Mouse (Mus musculus): Measurements from ENCODE around the gene Grin1. TPM values are rescaled to one million over a fixed set of nuclear protein-coding genes. Genes with fewer than 3 reads are reported as not detected.

Gene Grin1
- polyA plus RNA-seq, 1 experiment from 2014 or later: 65.8 TPM

DNA sequence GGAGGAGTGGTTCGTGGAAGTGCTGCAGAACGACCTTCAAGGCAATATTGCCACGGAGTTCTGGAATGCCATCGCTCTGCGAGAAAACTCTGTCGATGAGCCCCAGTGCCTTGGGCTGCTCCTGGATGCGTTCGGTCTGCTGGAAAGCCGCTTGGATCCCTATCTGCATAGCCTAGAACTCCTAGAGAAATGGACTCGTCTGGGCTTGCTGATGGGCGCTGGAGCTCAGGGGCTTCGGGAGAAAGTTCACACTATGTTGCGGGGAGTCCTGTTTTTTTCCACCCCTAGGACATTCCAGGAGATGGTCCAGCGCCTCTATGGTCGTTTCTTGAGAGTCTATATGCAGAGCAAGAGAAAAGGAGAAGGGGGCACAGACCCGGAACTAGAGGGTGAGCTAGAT, 46.0 kb downstream of the Grin1 start:
- H3K4me2 ChIP-seq (ENCODE audit: low read length): peak overlapping the region; percentile 97
- 45% methylated on average over 16 of the region's 16 CpGs for WGBS
- peak overlapping the region; percentile 87 for H3K9ac ChIP-seq (ENCODE audit: low read depth, low read length)
- peaks cover 24% of the 10 kb centered on the region for H3K4me1 ChIP-seq (ENCODE audit: control insufficient read depth, insufficient read depth, low read depth, low read length)
- no peak for ATAC-seq
- H3K27ac ChIP-seq (ENCODE audit: low read depth, low read length): 0 out of 2 replicates have a peak overlapping the region, but pooled peaks have one; percentile 70
- H3K36me3 ChIP-seq (ENCODE audit: control insufficient read depth, insufficient read depth, low read length): peaks cover 37% of the 10 kb centered on the region
- H3K4me3 ChIP-seq (ENCODE audit: low read length): peak overlapping the region; percentile 83
- H3K9me3 ChIP-seq (ENCODE audit: control insufficient read depth, low read length): no peaks in the 10 kb centered on the region
- no peaks in the 10 kb centered on the region for H3K27me3 ChIP-seq (replicated peaks; ENCODE audit: control insufficient read depth, insufficient read depth, low read length)

DNA sequence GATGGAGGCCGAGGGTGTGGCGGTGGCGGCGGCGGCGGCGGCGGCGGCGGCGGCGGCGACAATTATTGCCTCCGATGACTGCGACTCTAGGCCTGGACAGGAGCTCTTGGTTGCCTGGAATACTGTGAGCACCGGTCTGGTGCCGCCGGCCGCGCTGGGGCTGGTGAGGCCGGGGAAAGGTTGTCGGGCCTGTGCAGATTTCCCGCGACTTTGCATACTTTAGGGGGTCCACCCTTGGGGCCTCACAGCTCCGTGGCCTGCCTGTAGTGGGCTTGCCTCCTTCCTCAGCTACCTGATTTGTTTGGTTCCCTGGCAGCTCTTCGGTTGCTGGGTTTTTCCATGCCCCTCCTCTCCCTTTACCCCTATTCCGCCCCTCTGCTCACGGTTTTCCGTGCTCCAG, 46.5 kb downstream of the Grin1 start:
- Histone ChIP-seq H3K27me3 (replicated peaks; ENCODE audit: control insufficient read depth, insufficient read depth, low read length) (no peaks in the 10 kb centered on the region), H3K4me3 (ENCODE audit: low read length) (peak overlapping the region; percentile 83), H3K27ac (ENCODE audit: low read depth, low read length) (peak overlapping the region; percentile 70), H3K9me3 (ENCODE audit: control insufficient read depth, low read length) (no peaks in the 10 kb centered on the region), H3K9ac (ENCODE audit: low read depth, low read length) (peak overlapping the region; percentile 87), H3K4me2 (ENCODE audit: low read length) (peak overlapping the region; percentile 97), H3K36me3 (ENCODE audit: control insufficient read depth, insufficient read depth, low read length) (peaks cover 32% of the 10 kb centered on the region), H3K4me1 (ENCODE audit: control insufficient read depth, insufficient read depth, low read depth, low read length) (peaks cover 25% of the 10 kb centered on the region)
- peak; percentile 73 for ATAC-seq
- under 1% methylated on average over 29 of the region's 29 CpGs for WGBS

DNA sequence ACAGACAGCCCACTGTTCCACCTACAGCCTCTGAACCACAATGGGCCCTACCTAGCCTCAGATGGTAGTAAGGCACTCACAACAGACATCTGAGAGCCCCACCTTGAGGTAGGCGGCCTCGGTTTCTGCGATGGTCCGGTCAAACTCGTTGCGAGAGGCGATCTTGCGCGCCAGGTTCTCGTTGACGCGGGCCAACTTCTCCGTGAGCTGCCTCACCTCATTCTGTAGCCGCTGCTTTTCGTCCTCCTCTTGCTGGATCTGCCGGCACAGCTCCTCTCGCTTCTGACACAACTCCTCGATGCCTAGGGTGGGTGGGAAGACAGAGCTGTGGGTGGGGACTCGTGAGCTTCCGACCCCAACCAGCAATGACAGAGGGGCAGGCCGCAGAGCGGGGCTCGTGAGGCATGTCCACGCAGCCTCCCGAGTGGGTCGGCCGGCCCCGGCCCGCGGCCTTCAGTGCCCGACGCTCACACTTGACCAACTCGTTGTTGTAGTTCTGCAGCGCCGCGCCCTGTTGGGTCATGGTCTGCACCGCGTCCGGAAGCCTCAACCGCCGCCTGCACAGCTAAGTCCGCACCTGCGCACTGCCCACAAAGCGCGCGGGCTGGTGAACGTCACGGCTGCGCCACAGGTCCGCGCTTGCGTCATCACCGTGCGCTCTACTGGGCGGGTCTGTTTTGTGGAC, 47.0 kb downstream of the Grin1 start, which contains the start of the genes Ssna1 and Anapc2:
TSS of gene Ssna1 (minus strand) at position 612 of the 685 bp plus-strand sequence.
TSS of gene Anapc2 (plus strand) at position 652 of the 685 bp plus-strand sequence.
- Histone ChIP-seq H3K9me3 (ENCODE audit: control insufficient read depth, low read length) (no peaks in the 10 kb centered on the region), H3K9ac (ENCODE audit: low read depth, low read length) (peak within 1 kb of the TSS; percentile 87), H3K36me3 (ENCODE audit: control insufficient read depth, insufficient read depth, low read length) (peaks cover 30% of the 10 kb centered on the region), H3K4me2 (ENCODE audit: low read length) (peak within 1 kb of the TSS; percentile 97), H3K27ac (ENCODE audit: low read depth, low read length) (peak within 1 kb of the TSS; percentile 85), H3K4me3 (ENCODE audit: low read length) (peak within 1 kb of the TSS; percentile 83), H3K27me3 (replicated peaks; ENCODE audit: control insufficient read depth, insufficient read depth, low read length) (no peaks in the 10 kb centered on the region), H3K4me1 (ENCODE audit: control insufficient read depth, insufficient read depth, low read depth, low read length) (peaks cover 30% of the 10 kb centered on the region)
- WGBS: under 1% methylated on average over 55 of the region's 55 CpGs
- peak; percentile 96 for ATAC-seq

DNA sequence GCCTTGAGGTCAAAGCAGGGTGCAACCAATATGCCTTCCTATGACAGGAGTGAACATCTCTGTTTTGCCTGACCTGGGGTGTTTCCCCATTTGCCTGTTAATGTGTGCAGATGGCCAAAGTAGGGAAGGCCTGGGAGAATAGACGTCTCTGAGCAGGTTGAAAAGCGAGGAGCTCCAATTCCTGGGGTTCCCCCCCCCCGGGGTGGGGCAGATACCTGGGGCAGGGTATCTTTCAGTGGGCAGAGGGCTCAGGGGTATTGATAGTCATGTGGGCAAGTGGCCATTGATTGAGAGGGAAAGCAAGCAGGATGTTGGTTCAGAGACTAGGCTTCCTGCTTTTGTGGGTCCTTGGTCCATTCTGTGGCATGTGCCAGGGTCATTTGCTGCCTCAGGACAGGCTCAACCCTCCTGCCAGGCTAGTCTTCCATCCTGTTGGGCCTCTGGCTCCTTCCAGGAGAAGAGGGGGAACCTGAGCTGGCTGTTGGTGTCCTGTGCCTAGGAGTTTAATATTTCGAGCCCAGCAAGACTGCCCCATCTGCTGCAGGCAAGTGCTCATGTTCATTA, 51.2 kb downstream of the Grin1 start:
- H3K9me3 ChIP-seq (ENCODE audit: control insufficient read depth, low read length): no peaks in the 10 kb centered on the region
- H3K4me1 ChIP-seq (ENCODE audit: control insufficient read depth, insufficient read depth, low read depth, low read length): peaks cover 56% of the 10 kb centered on the region
- no peak overlapping the region for H3K4me3 ChIP-seq (ENCODE audit: low read length)
- ATAC-seq: no peak
- no peak overlapping the region; the same call in 1 of the 2 replicates for H3K4me2 ChIP-seq (ENCODE audit: low read length)
- peaks cover 9% of the 10 kb centered on the region; the same call in 1 of the 2 replicates for H3K36me3 ChIP-seq (ENCODE audit: control insufficient read depth, insufficient read depth, low read length)
- H3K9ac ChIP-seq (ENCODE audit: low read depth, low read length): no peak overlapping the region
- no peak overlapping the region for H3K27ac ChIP-seq (ENCODE audit: low read depth, low read length)
- 71% methylated on average over 4 of the region's 4 CpGs for WGBS
- H3K27me3 ChIP-seq (replicated peaks; ENCODE audit: control insufficient read depth, insufficient read depth, low read length): no peaks in the 10 kb centered on the region; the same call in 1 of the 2 replicates

DNA sequence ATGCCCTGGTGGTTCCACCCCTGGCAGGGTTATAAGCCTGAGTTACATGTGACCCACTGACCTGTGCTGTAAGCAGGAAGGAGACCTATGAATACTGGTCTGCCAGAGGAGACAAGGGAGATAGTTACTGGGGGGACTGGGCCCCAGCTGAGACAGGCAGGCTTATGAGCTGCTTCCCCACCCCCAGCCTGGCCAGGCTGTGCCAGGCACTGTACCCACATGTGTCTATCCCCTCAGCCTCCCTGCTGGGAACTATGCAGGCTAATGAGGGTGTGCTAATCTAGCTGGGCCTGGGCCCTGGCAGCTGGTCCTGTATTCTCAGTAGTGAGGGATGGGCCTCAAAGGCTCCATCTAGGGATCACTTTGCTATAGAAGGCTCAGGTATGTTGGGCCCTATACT, 51.7 kb downstream of the Grin1 start:
- H3K4me2 ChIP-seq (ENCODE audit: low read length): peak overlapping the region; percentile 99
- peaks cover 9% of the 10 kb centered on the region; the same call in 1 of the 2 replicates for H3K36me3 ChIP-seq (ENCODE audit: control insufficient read depth, insufficient read depth, low read length)
- 0 out of 2 replicates have a peak overlapping the region, but pooled peaks have one; percentile 20 for H3K4me3 ChIP-seq (ENCODE audit: low read length)
- peak overlapping the region; percentile 36 for H3K9ac ChIP-seq (ENCODE audit: low read depth, low read length)
- H3K27me3 ChIP-seq (replicated peaks; ENCODE audit: control insufficient read depth, insufficient read depth, low read length): no peaks in the 10 kb centered on the region; the same call in 1 of the 2 replicates
- H3K27ac ChIP-seq (ENCODE audit: low read depth, low read length): peak overlapping the region; percentile 73
- H3K9me3 ChIP-seq (ENCODE audit: control insufficient read depth, low read length): no peaks in the 10 kb centered on the region
- ATAC-seq: no peak
- H3K4me1 ChIP-seq (ENCODE audit: control insufficient read depth, insufficient read depth, low read depth, low read length): peaks cover 56% of the 10 kb centered on the region

DNA sequence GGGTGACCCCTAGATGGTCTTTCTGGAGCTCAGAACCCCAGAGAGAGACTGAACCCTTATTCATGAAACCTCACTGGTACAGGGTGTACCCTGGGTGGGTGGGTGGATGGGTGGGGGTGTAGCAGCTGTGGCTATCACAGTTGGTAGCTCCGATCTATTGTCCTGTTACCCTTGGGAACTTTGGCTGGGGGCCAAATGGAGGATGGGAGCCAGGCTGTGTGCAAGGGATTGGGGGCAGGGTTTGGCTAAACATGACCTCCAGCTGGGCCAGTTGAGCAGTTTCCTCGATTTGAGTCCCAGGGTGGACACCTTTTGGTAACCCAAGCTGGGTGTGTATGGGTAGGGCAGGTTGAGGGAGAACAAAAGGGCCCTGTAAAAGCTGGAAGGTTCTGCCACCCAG, 52.3 kb downstream of the Grin1 start:
- Histone ChIP-seq H3K27ac (ENCODE audit: low read depth, low read length) (peak overlapping the region; percentile 73), H3K4me3 (ENCODE audit: low read length) (peak overlapping the region; percentile 20; the same call in 1 of the 2 replicates), H3K4me1 (ENCODE audit: control insufficient read depth, insufficient read depth, low read depth, low read length) (peaks cover 56% of the 10 kb centered on the region), H3K36me3 (ENCODE audit: control insufficient read depth, insufficient read depth, low read length) (peaks cover 9% of the 10 kb centered on the region; the same call in 1 of the 2 replicates), H3K9me3 (ENCODE audit: control insufficient read depth, low read length) (no peaks in the 10 kb centered on the region), H3K9ac (ENCODE audit: low read depth, low read length) (peak overlapping the region; percentile 44), H3K27me3 (replicated peaks; ENCODE audit: control insufficient read depth, insufficient read depth, low read length) (no peaks in the 10 kb centered on the region; the same call in 1 of the 2 replicates), H3K4me2 (ENCODE audit: low read length) (peak overlapping the region; percentile 99)
- 25% methylated on average over 2 of the region's 2 CpGs for WGBS
- ATAC-seq: no peak

DNA sequence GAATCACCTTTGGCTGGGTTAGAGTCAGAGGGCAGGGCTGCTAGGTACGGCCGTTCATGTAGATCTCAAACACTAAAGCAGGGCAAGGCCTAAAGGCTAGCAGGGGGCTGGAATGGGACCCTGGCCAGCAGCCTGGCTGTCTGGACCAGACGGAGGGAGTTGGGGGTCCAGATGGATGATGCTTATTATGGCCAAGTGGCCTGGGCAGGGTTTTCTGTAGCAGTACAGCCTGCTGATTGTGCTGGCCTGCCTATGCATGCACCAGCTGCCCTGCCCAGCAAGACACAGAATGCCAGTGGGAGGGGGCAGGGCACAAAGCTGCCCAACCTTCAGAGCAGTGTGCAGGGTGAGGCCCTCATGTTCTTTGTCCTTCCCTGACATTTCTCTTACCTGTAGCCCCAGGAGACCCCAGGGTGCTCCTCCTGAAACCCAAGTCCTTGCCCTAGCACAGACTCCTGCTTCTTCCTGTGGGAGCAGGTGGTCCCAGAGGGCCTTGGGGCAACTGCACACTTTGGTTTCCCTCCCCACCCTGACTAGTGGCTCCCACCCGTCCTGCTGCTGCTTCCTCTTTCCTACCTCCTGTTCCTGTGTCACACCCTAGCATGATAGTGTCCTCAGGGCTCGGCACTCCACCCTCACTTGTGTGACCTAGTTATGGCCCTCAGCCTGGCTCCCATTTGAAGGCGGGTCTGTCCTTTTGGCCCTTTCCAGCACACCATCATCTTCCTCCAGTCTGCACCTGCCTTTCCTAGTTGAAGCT, 52.9 kb downstream of the Grin1 start:
- peaks cover 50% of the 10 kb centered on the region for H3K4me1 ChIP-seq (ENCODE audit: control insufficient read depth, insufficient read depth, low read depth, low read length)
- H3K27ac ChIP-seq (ENCODE audit: low read depth, low read length): peak overlapping the region; percentile 73

DNA sequence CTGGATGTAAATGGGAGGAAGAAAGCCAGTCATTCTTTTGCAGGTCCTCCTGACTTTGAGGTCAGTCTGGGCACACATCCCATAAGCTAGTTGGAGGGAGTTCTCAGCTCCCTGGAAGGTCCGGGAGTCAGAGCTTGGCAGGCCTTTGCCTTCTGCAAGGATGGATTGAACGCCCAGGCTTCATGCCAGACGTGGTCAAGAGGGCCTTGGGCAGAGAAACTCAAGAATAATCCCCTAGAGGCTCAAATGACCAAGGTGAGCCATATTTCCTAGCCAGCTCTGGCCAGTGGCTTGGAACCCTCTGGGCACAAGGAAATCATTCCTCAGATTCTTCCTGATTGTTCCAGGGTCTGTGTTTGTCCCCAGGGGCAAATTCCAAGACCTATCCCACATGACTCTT, 54.1 kb downstream of the Grin1 start:
- Histone ChIP-seq H3K9me3 (ENCODE audit: control insufficient read depth, low read length) (no peaks in the 10 kb centered on the region), H3K27ac (ENCODE audit: low read depth, low read length) (no peak overlapping the region), H3K36me3 (ENCODE audit: control insufficient read depth, insufficient read depth, low read length) (peaks cover 2% of the 10 kb centered on the region; the same call in 1 of the 2 replicates), H3K4me3 (ENCODE audit: low read length) (peak overlapping the region; percentile 83), H3K9ac (ENCODE audit: low read depth, low read length) (no peak overlapping the region), H3K27me3 (replicated peaks; ENCODE audit: control insufficient read depth, insufficient read depth, low read length) (no peaks in the 10 kb centered on the region; the same call in 1 of the 2 replicates), H3K4me2 (ENCODE audit: low read length) (peak overlapping the region; percentile 99), H3K4me1 (ENCODE audit: control insufficient read depth, insufficient read depth, low read depth, low read length) (peaks cover 45% of the 10 kb centered on the region)
- no peak for ATAC-seq
- WGBS: 55% methylated on average over 3 of the region's 3 CpGs

More for the DNA sequence above, 52.9 kb downstream of the Grin1 start:
- Histone ChIP-seq H3K9me3 (ENCODE audit: control insufficient read depth, low read length) (no peaks in the 10 kb centered on the region), H3K4me2 (ENCODE audit: low read length) (peak overlapping the region; percentile 99), H3K27me3 (replicated peaks; ENCODE audit: control insufficient read depth, insufficient read depth, low read length) (no peaks in the 10 kb centered on the region; the same call in 1 of the 2 replicates), H3K9ac (ENCODE audit: low read depth, low read length) (peak overlapping the region; percentile 44), H3K36me3 (ENCODE audit: control insufficient read depth, insufficient read depth, low read length) (peaks cover 8% of the 10 kb centered on the region; the same call in 1 of the 2 replicates), H3K4me3 (ENCODE audit: low read length) (peak overlapping the region; percentile 20)
- 48% methylated on average over 6 of the region's 6 CpGs for WGBS
- ATAC-seq: no peak
